Mouse (Mus musculus) ES-E14 (cell line): ENCODE results near the gene Psmd14. TPM values are rescaled to one million over a fixed set of nuclear protein-coding genes. Genes with fewer than 3 reads are reported as not detected.

Experiments used
- DNase-seq: peaks from one replicate; pipeline ENCODE4 v3.0.0-alpha.2; 2013; ENCODE audit warnings: low read depth, low spot score
- H3K27ac ChIP-seq: 2 replicates; pipeline ENCODE4 v1.5.1; 2012; ENCODE audit warnings: low read depth, mild to moderate bottlenecking, low read length, moderate library complexity, mixed read lengths; ENCODE audit not compliant: poor library complexity, insufficient read depth, severe bottlenecking
- H3K36me3 ChIP-seq: 2 replicates; pipeline ENCODE4 v1.6.1; 2012; ENCODE audit warnings: mild to moderate bottlenecking, low read length, moderate library complexity, mixed read lengths; ENCODE audit not compliant: control insufficient read depth, poor library complexity, insufficient read depth, severe bottlenecking
- H3K4me1 ChIP-seq, 2 experiments: fragments of 150-350 bp in 1 of 2; sonication (generic) in 1 of 2; 2 replicates each; pipeline ENCODE4 v1.6.1; 2012; ENCODE audit warnings: low read length in 2 of 2, mild to moderate bottlenecking in 1 of 2, mixed read lengths in 1 of 2; ENCODE audit not compliant: control insufficient read depth in 2 of 2, insufficient read depth in 2 of 2, poor library complexity in 1 of 2
- H3K4me3 ChIP-seq, 2 experiments: fragments of 150-350 bp in 1 of 2; sonication (generic) in 1 of 2; 2 replicates each; pipeline ENCODE4 v1.5.1; 2012; ENCODE audit warnings: low read length in 2 of 2, low read depth in 1 of 2, mild to moderate bottlenecking in 1 of 2, mixed read lengths in 1 of 2; ENCODE audit not compliant: insufficient read depth in 1 of 2, poor library complexity in 1 of 2, severe bottlenecking in 1 of 2
- H3K9ac ChIP-seq: 2 replicates; pipeline ENCODE4 v1.6.1; 2012; ENCODE audit warnings: low read depth, mild to moderate bottlenecking, low read length, mixed read lengths; ENCODE audit not compliant: poor library complexity, insufficient read depth, severe bottlenecking
- H3K9me3 ChIP-seq: fragments of 150-350 bp; sonication (generic); 2 replicates; pipeline ENCODE4 v1.6.1; 2012; ENCODE audit warnings: low read depth, mild to moderate bottlenecking, low read length; ENCODE audit not compliant: control insufficient read depth, insufficient read depth
- CHD2 ChIP-seq: IDR thresholded peaks from 2 replicates; pipeline ENCODE4 v1.6.1; 2014; ENCODE audit warnings: mild to moderate bottlenecking, low read depth, low read length, inconsistent platforms
- HCFC1 ChIP-seq: IDR thresholded peaks from 2 replicates; pipeline ENCODE4 v1.6.1; 2012; ENCODE audit warnings: low read length, inconsistent platforms, borderline replicate concordance; ENCODE audit not compliant: insufficient read depth
- MAFK ChIP-seq: IDR thresholded peaks from 2 replicates; pipeline ENCODE4 v1.6.1; 2014; ENCODE audit warnings: mild to moderate bottlenecking, low read depth, low read length, inconsistent platforms; ENCODE audit not compliant: insufficient read depth
- ZC3H11A ChIP-seq: IDR thresholded peaks from 2 replicates; pipeline ENCODE4 v1.6.1; 2012; ENCODE audit warnings: low read depth, mild to moderate bottlenecking, inconsistent platforms, low read length, borderline replicate concordance
- ZNF384 ChIP-seq: IDR thresholded peaks from 2 replicates; pipeline ENCODE4 v1.6.1; 2012; ENCODE audit warnings: low read depth, low read length, inconsistent platforms
- in situ Hi-C, 2 experiments: fragments of 600-800 bp; cut with MboI; formaldehyde crosslinking; loops; one replicate each; pipeline ENCODE4 v1.15.1; 2025; ENCODE audit warnings: low sequenced_read_pairs in 2 of 2, inconsistent platforms in 1 of 2; ENCODE audit not compliant: unreplicated experiment in 2 of 2
- total RNA-seq: library from RNA; depleted of rRNA; stranded (reverse); fragments of 300-350 nt; gene quantifications from 2 replicates; pipeline ENCODE4 v1.2.3, GENCODE M21; 2012

Psmd14 gene
- total RNA-seq, 1 experiment, result 164 TPM

- no peaks in the 10 kb centered on the region; the same call in 1 of the 2 replicates for H3K36me3 ChIP-seq
- no peak for TF ChIP-seq ZC3H11A
- no peak for TF ChIP-seq ZNF384
- TF ChIP-seq HCFC1, result no peak
- no peak for TF ChIP-seq MAFK
- no peak for TF ChIP-seq CHD2
- in situ Hi-C loops, result no loop called here
- no peak overlapping the region for H3K27ac ChIP-seq
- no peaks in the 10 kb centered on the region for H3K4me1 ChIP-seq
- no peak for DNase-seq
- H3K9ac ChIP-seq, result no peak overlapping the region
- no peak overlapping the region for H3K4me3 ChIP-seq
- no peaks in the 10 kb centered on the region for H3K9me3 ChIP-seq
Measured at GRCm38 (mm10) chr2:61734175-61734574, 22.7 kb downstream of the Psmd14 start.

- peaks cover 0 to 2% of the 10 kb centered on the region in 2 experiments; a peak in 2 of 4 replicates for H3K4me1 ChIP-seq
- no peaks in the 10 kb centered on the region for H3K9me3 ChIP-seq
- no peak overlapping the region for H3K4me3 ChIP-seq
- H3K9ac ChIP-seq, result no peak overlapping the region
- no peak for DNase-seq
- in situ Hi-C loops, result no loop called here
- H3K36me3 ChIP-seq, result no peaks in the 10 kb centered on the region
- TF ChIP-seq ZC3H11A (no peak), MAFK (no peak), ZNF384 (no peak), CHD2 (no peak), HCFC1 (no peak)
- no peak overlapping the region for H3K27ac ChIP-seq
Measured at GRCm38 (mm10) chr2:61746051-61746450, 34.6 kb downstream of the Psmd14 start.

- no peak for DNase-seq
- H3K4me3 ChIP-seq, result no peak overlapping the region
- no peaks in the 10 kb centered on the region for H3K9me3 ChIP-seq
- no peak for TF ChIP-seq CHD2
- TF ChIP-seq MAFK, result no peak
- TF ChIP-seq HCFC1, result no peak
- no peak for TF ChIP-seq ZC3H11A
- TF ChIP-seq ZNF384, result no peak
- in situ Hi-C loops, result no loop called here
- no peaks in the 10 kb centered on the region for H3K36me3 ChIP-seq
- H3K4me1 ChIP-seq, result peaks cover 0 to 2% of the 10 kb centered on the region in 2 experiments; a peak in 2 of 4 replicates
- H3K27ac ChIP-seq, result no peak overlapping the region
- H3K9ac ChIP-seq, result no peak overlapping the region
Measured at GRCm38 (mm10) chr2:61746580-61746979, 35.1 kb downstream of the Psmd14 start.

GRCm38 (mm10) chr2:61747411-61747810, 35.9 kb downstream of the Psmd14 start:
- DNase-seq, result no peak
- no peak overlapping the region for H3K9ac ChIP-seq
- in situ Hi-C loops, result no loop called here
- H3K9me3 ChIP-seq, result no peaks in the 10 kb centered on the region
- H3K4me3 ChIP-seq, result no peak overlapping the region
- peaks cover 0 to 2% of the 10 kb centered on the region in 2 experiments; a peak in 2 of 4 replicates for H3K4me1 ChIP-seq
- H3K36me3 ChIP-seq, result no peaks in the 10 kb centered on the region
- H3K27ac ChIP-seq, result no peak overlapping the region
- TF ChIP-seq HCFC1, result no peak
- peak; percentile 49; the same call in 1 of the 2 replicates for TF ChIP-seq ZNF384

GRCm38 (mm10) chr2:61750702-61751101, 39.2 kb downstream of the Psmd14 start:
- Histone ChIP-seq H3K4me1 (peaks cover 0 to 2% of the 10 kb centered on the region in 2 experiments; a peak in 2 of 4 replicates), H3K4me3 (no peak overlapping the region), H3K36me3 (no peaks in the 10 kb centered on the region), H3K27ac (no peak overlapping the region), H3K9me3 (no peaks in the 10 kb centered on the region), H3K9ac (no peak overlapping the region)
- no peak for DNase-seq
- TF ChIP-seq MAFK (no peak), CHD2 (no peak), ZNF384 (no peak), ZC3H11A (no peak), HCFC1 (no peak)
- in situ Hi-C loops, result no loop called here
